Mouse (Mus musculus): ENCODE measurements around the gene Arl6ip4.

- TF ChIP-seq TCF12 (IDR thresholded peaks at IDR 0.05; ENCODE audit: low read depth, low read length) (no peak), CTCF (IDR thresholded peaks at IDR 0.05 in 2 of 3, conservative IDR thresholded peaks at IDR 0.05 in 1 of 3; ENCODE audit: control insufficient read depth in 1 of 3, insufficient read depth in 1 of 3, low read depth in 2 of 3, low read length in 3 of 3, poor library complexity in 1 of 3, severe bottlenecking in 1 of 3) (no peak), SMC3 (IDR thresholded peaks at IDR 0.05; ENCODE audit: low read depth, low read length) (no peak), CHD2 (IDR thresholded peaks at IDR 0.05; ENCODE audit: low read length) (no peak), MYB (IDR thresholded peaks at IDR 0.05; ENCODE audit: low read depth, low read length) (no peak), NELFE (IDR thresholded peaks at IDR 0.05; ENCODE audit: low read depth, low read length) (no peak), E2F4 (IDR thresholded peaks at IDR 0.05; ENCODE audit: borderline replicate concordance, low read depth, low read length) (no peak), GATA1 (IDR thresholded peaks at IDR 0.05; ENCODE audit: low read depth, low read length) (no peak), ZNF384 (IDR thresholded peaks at IDR 0.05; ENCODE audit: low read depth, low read length) (no peak)
Observed at GRCm38 (mm10) chr5:124163445-124163844, 47.6 kb downstream of the Arl6ip4 start.

All from MEL (cell line).